Mouse (Mus musculus) erythroblast, embryonic 14.5 days (primary cell): ENCODE results near the gene Tspan3.

Experiments
- GATA1 ChIP-seq: IDR thresholded peaks from 2 replicates; pipeline ENCODE4 v1.6.1; 2012; ENCODE audit warnings: low read length, inconsistent platforms, mixed read lengths
- TAL1 ChIP-seq: IDR thresholded peaks from 3 replicates; pipeline ENCODE4 v1.6.1; 2012; ENCODE audit warnings: low read length, inconsistent platforms, mixed read lengths

DNA sequence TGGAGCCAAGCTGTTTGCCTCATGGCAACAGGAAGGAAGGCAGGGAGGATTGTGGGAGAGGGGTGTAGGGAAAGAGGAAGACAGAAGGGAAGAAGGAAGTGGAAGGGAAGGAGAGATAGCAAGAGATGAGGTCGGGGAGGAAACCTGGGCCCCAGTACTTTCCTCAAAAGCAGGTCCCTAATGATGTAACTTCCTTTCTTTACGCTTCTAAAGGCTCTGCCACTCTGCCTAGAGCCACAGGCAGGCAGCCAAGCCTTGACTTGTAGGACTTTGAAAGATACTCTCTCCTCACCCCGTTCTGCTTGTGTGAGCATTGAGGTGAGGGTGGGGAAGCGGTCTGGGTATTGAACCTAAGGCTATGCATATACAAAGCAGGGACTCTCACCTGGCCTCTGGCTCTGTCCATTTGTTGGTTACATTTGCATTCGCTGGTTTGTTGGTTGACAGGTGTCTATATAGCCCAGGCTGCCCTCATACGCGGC is 65.2 kb downstream of the Tspan3 start:
- TF ChIP-seq GATA1 (no peak), TAL1 (no peak)
